Mouse (Mus musculus) MEL (cell line): ENCODE results near the gene Hp. TPM values are rescaled to one million over a fixed set of nuclear protein-coding genes. Genes with fewer than 3 reads are reported as not detected.
A peak's percentile ranks its signal among the peaks of the same experiment; 100 is the strongest.

Experiments used
- CTCF ChIP-seq, 3 experiments: IDR thresholded peaks in 2 of 3; conservative IDR thresholded peaks in 1 of 3; 2 replicates each; pipeline ENCODE4 v1.5.1; 2011 to 2012; ENCODE audit warnings: low read length in 3 of 3, low read depth in 2 of 3, mild to moderate bottlenecking in 2 of 3, improper control_type of control experiment in 1 of 3, inconsistent platforms in 1 of 3, mixed read lengths in 1 of 3, moderate library complexity in 1 of 3; ENCODE audit not compliant: control insufficient read depth in 1 of 3, insufficient read depth in 1 of 3, poor library complexity in 1 of 3, severe bottlenecking in 1 of 3
- RAD21 ChIP-seq: IDR thresholded peaks from 2 replicates; pipeline ENCODE4 v1.6.1; 2011; ENCODE audit warnings: mild to moderate bottlenecking, low read depth, low read length, improper control_type of control experiment
- SMC3 ChIP-seq: IDR thresholded peaks from 2 replicates; pipeline ENCODE4 v1.6.1; 2011; ENCODE audit warnings: low read depth, low read length, improper control_type of control experiment
- TAL1 ChIP-seq: IDR thresholded peaks from 2 replicates; pipeline ENCODE4 v1.6.1; 2012; ENCODE audit warnings: mild to moderate bottlenecking, inconsistent platforms, low read length, moderate library complexity, mixed read lengths
- ZMIZ1 ChIP-seq: IDR thresholded peaks from 2 replicates; pipeline ENCODE4 v1.6.1; 2012; ENCODE audit warnings: low read depth, mild to moderate bottlenecking, inconsistent platforms, low read length, improper control_type of control experiment, moderate library complexity
- polyA plus RNA-seq, 2 experiments: library from polyadenylated mRNA; stranded (reverse) in 1 of 2; unstranded in 1 of 2; fragments of >175 nt in 1 of 2; fragments of >200 nt in 1 of 2; gene quantifications; 2 replicates each; pipeline versions ENCODE4 v1.2.1 to v1.2.4; 2012; ENCODE audit warnings: low replicate concordance in 2 of 2, low read depth in 1 of 2; ENCODE audit not compliant: insufficient read length in 2 of 2, insufficient read depth in 1 of 2, missing spikeins in 1 of 2
- total RNA-seq: library from RNA; depleted of rRNA; stranded (reverse); fragments of 300-350 nt; gene quantifications from 2 replicates; pipeline ENCODE4 v1.2.3, GENCODE M21; 2012; rRNA removed

Gene Hp
- total and polyA plus RNA-seq, 3 experiments: 0.08 to 0.19 TPM; not detected in 1

DNA sequence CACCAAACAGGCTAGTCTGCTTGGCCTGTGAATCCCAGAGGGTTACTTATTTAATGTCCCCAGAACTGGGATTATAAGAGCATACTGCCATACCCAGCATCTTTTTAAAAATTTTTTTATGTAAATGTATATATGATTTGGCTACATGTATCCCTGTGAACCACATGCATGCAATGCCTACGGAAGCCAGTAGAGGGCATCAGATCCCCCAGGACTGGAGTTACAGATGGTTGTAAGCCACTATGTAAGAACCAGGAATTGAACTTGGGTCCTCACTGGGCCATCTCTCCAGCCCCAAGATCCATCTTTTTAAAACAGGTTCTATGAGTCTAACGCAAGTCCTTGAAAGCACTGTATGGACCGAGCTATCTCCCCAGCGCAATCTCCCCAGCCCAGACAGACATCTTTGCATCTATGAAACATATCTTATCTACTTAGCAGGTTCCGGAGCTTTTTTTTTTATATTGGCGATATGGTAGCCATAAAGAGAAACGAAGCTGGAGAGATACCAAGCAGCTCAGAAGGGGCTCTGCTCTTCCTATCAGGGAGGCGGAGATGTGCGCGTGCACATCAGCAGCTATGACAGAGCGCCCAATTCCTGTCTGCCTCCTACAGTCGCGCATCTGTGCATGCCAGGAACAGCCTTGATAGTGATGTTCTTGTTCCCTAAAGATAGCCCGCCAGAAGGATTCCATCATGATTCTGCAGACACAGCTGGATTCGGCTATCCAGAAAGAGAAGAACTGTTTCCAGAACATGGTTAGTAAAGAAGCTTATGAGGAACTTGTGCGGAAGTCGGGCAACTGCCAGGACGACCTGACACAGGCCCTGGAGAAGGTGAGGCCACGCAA lies 43.6 kb downstream of the Hp start (continued):
- peak; percentile 41 for TF ChIP-seq RAD21
- peak; percentile 63 for TF ChIP-seq SMC3
- TF ChIP-seq TAL1: no peak; the same call in 1 of the 2 replicates
- peak; percentile 68 to 94 (median 79) for TF ChIP-seq CTCF (IDR thresholded peaks at IDR 0.05 in 2 of 3, conservative IDR thresholded peaks at IDR 0.05 in 1 of 3; ENCODE audit: control insufficient read depth in 1 of 3, insufficient read depth in 1 of 3, low read depth in 2 of 3, low read length in 3 of 3, poor library complexity in 1 of 3, severe bottlenecking in 1 of 3)
- no peak for TF ChIP-seq ZMIZ1

Other genes with a start within 250 kb of the Hp start
- 0.23 and 0.39 TPM in 2 replicates for gene Pmfbp1, start 85.1 kb downstream of the Hp start, total RNA-seq
- under 1 TPM in 1 of 2 experiments, not detected in 1; 0.40 TPM for gene Pmfbp1, start 85.1 kb downstream of the Hp start, polyA plus RNA-seq
- gene Dhx38, start 13.3 kb downstream of the Hp start, total RNA-seq: 50.6 and 54.6 TPM in 2 replicates
- 10 to 100 TPM; 43.3 to 72.1 TPM for gene Dhx38, start 13.3 kb downstream of the Hp start, polyA plus RNA-seq
- 7.7 and 8.4 TPM in 2 replicates for gene Txnl4b, start 13.3 kb downstream of the Hp start, total RNA-seq
- 1 to 10 TPM in 1 of 2 experiments, not detected in 1; 9.5 TPM for gene Txnl4b, start 13.3 kb downstream of the Hp start, polyA plus RNA-seq
- 27.7 and 28.3 TPM in 2 replicates for gene Dhodh, start 29.5 kb upstream of the Hp start, total RNA-seq
- 10 to 100 TPM in 1 of 2 experiments, not detected in 1; 52.5 TPM for gene Dhodh, start 29.5 kb upstream of the Hp start, polyA plus RNA-seq
- gene Pkd1l3, start 35.3 kb upstream of the Hp start, total RNA-seq: 2.6 and 3.4 TPM in 2 replicates
- 1 to 10 TPM in 1 of 2 experiments, not detected in 1; 7.4 TPM for gene Pkd1l3, start 35.3 kb upstream of the Hp start, polyA plus RNA-seq
- gene Ist1, start 114.1 kb upstream of the Hp start, total RNA-seq: 30.2 and 33.1 TPM in 2 replicates
- 100 to 1,000 TPM in 1 of 2 experiments, 10 to 100 TPM in 1; 50.4 to 126 TPM for gene Ist1, start 114.1 kb upstream of the Hp start, polyA plus RNA-seq
- 5.2 and 5.5 TPM in 2 replicates for gene Zfp821, start 126.4 kb upstream of the Hp start, total RNA-seq
- gene Zfp821, start 126.4 kb upstream of the Hp start, polyA plus RNA-seq: 10 to 100 TPM in 1 of 2 experiments, not detected in 1; 10.1 TPM
- gene Atxn1l, start 158.6 kb upstream of the Hp start, total RNA-seq: 3.8 and 4.1 TPM in 2 replicates
- gene Atxn1l, start 158.6 kb upstream of the Hp start, polyA plus RNA-seq: 1 to 10 TPM in 1 of 2 experiments, not detected in 1; 9.5 TPM
- 33.7 and 34.6 TPM in 2 replicates for gene Ap1g1, start 199.4 kb upstream of the Hp start, total RNA-seq
- 100 to 1,000 TPM in 1 of 2 experiments, 10 to 100 TPM in 1; 46.6 to 456 TPM for gene Ap1g1, start 199.4 kb upstream of the Hp start, polyA plus RNA-seq